Mouse (Mus musculus): ENCODE data around the gene Eif4e2. TPM values are rescaled to one million over a fixed set of nuclear protein-coding genes. Genes with fewer than 3 reads are reported as not detected.

Eif4e2 gene
- total RNA-seq, 2 experiments from 2014 or later, result 92.6 to 92.8 TPM

DNA sequence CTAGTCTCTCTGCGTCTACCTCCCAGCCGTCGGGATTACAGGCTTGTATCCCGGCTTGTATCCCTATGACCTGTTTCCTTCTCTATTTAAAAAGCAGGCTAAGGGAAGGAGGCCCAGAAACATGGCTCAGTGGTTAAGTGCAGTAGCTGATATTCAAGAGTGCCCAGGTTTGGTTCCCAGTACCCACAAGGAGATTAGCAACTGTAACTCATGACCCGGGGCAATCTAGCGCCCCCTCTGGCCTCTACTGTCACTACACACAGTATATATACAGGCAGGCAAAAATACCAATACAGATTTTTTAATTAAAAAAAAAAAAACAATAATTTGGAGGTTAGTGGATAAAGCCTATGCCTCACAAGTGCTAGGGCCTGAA is 68.7 kb downstream of the Eif4e2 start:
- DNase-seq, result no peak
- intact Hi-C loops (cut with DNase I), result no loop called here

- intact Hi-C loops (cut with DNase I), result no loop called here
- DNase-seq, result no peak
Observed at GRCm38 (mm10) chr1:87283410-87283960, 69.8 kb downstream of the Eif4e2 start.

GRCm38 (mm10) chr1:87287105-87287504 is 73.4 kb downstream of the Eif4e2 start:
- no peak for DNase-seq
- intact Hi-C loops (cut with DNase I), result no loop called here

Other genes starting within 250 kb of the Eif4e2 start
- not detected for gene Alppl2, start 124.0 kb upstream of the Eif4e2 start, total RNA-seq (2021)
- not detected for gene Alpi, start 112.3 kb upstream of the Eif4e2 start, total RNA-seq (2021)
- gene Akp3, start 88.9 kb upstream of the Eif4e2 start, total RNA-seq (2021), result not detected
- 10 to 100 TPM in 1 of 2 experiments, 1 to 10 TPM in 1; 3.4 to 11.8 TPM for gene Ecel1, start 57.4 kb upstream of the Eif4e2 start, total RNA-seq (2021)
- gene Prss56, start 30.6 kb upstream of the Eif4e2 start, total RNA-seq (2021), result under 1 TPM; 0.16 to 0.40 TPM
- gene Chrnd, start 23.3 kb upstream of the Eif4e2 start, total RNA-seq (2021), result not detected
- not detected for gene Chrng, start 9.3 kb upstream of the Eif4e2 start, total RNA-seq (2021)
- gene Efhd1, start 50.4 kb downstream of the Eif4e2 start, total RNA-seq (2021), result 1 to 10 TPM; 1.5 to 2.0 TPM
- gene Gigyf2, start 113.1 kb downstream of the Eif4e2 start, total RNA-seq (2021), result 10 to 100 TPM; 85.4 to 94.2 TPM
- gene Kcnj13, start 180.8 kb downstream of the Eif4e2 start, total RNA-seq (2021), result 1 to 10 TPM; 1.2 to 1.6 TPM